Mouse (Mus musculus) liver, embryonic 12.5 days (tissue): ENCODE results near the gene Pgpep1. TPM values are rescaled to one million over a fixed set of nuclear protein-coding genes. Genes with fewer than 3 reads are reported as not detected.

Source experiments
- ATAC-seq: fragments of 200-750 bp; cut with Nextera tagmentation; 2 replicates; pipeline ENCODE4 v1.8.0; 2017; ENCODE audit warnings: moderate number of reproducible peaks, mild to moderate bottlenecking, moderate library complexity
- H3K27ac ChIP-seq: fragments of 300-500 bp; sonication (generic); 2 replicates; pipeline ENCODE4 v1.5.1; 2016; ENCODE audit warnings: mild to moderate bottlenecking
- H3K27me3 ChIP-seq: fragments of 300-500 bp; sonication (generic); replicated peaks from 2 replicates; pipeline ENCODE4 v1.6.1; 2016; ENCODE audit warnings: mild to moderate bottlenecking, moderate library complexity
- H3K36me3 ChIP-seq: fragments of 300-500 bp; sonication (generic); 2 replicates; pipeline ENCODE4 v1.6.1; 2016; ENCODE audit warnings: mild to moderate bottlenecking, moderate library complexity
- H3K4me1 ChIP-seq: fragments of 300-500 bp; sonication (generic); 2 replicates; pipeline ENCODE4 v1.6.1; 2016
- H3K4me2 ChIP-seq: fragments of 300-500 bp; sonication (generic); 2 replicates; pipeline ENCODE4 v1.6.1; 2016; ENCODE audit warnings: mild to moderate bottlenecking, moderate library complexity
- H3K4me3 ChIP-seq: fragments of 300-500 bp; sonication (generic); 2 replicates; pipeline ENCODE4 v1.5.1; 2016; ENCODE audit warnings: mild to moderate bottlenecking, moderate library complexity
- H3K9ac ChIP-seq: fragments of 300-500 bp; sonication (generic); 2 replicates; pipeline ENCODE4 v1.6.1; 2016; ENCODE audit warnings: mild to moderate bottlenecking, moderate library complexity
- H3K9me3 ChIP-seq: fragments of 300-500 bp; sonication (generic); replicated peaks from 2 replicates; pipeline ENCODE4 v1.6.1; 2016; ENCODE audit warnings: mild to moderate bottlenecking, moderate library complexity
- WGBS: fragments of 180-500 bp; shearing (Covaris S2); methylation state at CpG from one replicate; pipeline ENCODE4 v1.1.7; 2016; ENCODE audit not compliant: insufficient replicate concordance; 5-methylcytosine and 5-hydroxymethylcytosine counted together
- polyA plus RNA-seq: library from polyadenylated mRNA; unstranded; fragments of >200 nt; fragmentation: Nextera tagmentation; extraction: Ambion mirVana; gene quantifications from 2 replicates; pipeline ENCODE4 v1.2.1, GENCODE M21; 2016

The Pgpep1 gene
- 19.6 and 24.2 TPM in 2 replicates for polyA plus RNA-seq

- H3K4me2 ChIP-seq: peak within 1 kb of the TSS; percentile 91
- peaks cover 41% of the 10 kb centered on the region for H3K4me1 ChIP-seq
- no peaks in the 10 kb centered on the region for H3K9me3 ChIP-seq
- H3K9ac ChIP-seq: peak within 1 kb of the TSS; percentile 82
- no peaks in the 10 kb centered on the region for H3K27me3 ChIP-seq
- 6% methylated on average over 14 of the region's 14 CpGs for WGBS
- peak within 1 kb of the TSS; percentile 85 for H3K4me3 ChIP-seq
- peaks cover 20% of the 10 kb centered on the region for H3K36me3 ChIP-seq
- peak; percentile 50 for ATAC-seq
- H3K27ac ChIP-seq: peak within 1 kb of the TSS; percentile 87
Measured at GRCm38 (mm10) chr8:70660273-70660725, at the start of gene Pgpep1. Pgpep1 (minus strand) TSS chr8:70660388.

DNA sequence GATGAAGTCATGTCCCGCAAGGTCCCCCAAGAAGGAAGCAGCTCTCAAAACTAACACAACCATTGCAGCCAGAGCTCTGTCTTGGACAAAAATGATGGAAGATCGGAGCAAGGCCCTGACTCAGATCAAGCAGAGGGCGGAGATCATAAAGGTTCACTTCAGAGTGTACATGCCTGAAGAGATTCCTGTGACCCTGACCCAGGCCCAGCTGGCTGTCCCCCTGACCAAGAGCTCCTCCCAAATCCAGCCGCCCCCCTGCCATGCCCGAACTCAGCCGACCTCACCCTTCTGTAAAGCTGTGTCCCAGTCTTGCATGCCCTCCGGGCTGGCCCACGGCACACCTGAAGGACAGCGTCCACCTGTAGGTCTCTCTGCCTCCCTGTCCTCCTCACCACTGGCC, 49.6 kb upstream of the Pgpep1 start:
- Histone ChIP-seq H3K4me3 (no peak overlapping the region), H3K9me3 (no peaks in the 10 kb centered on the region), H3K27me3 (peaks cover 17% of the 10 kb centered on the region), H3K27ac (no peak overlapping the region), H3K9ac (no peak overlapping the region), H3K4me1 (no peaks in the 10 kb centered on the region), H3K4me2 (no peak overlapping the region), H3K36me3 (no peaks in the 10 kb centered on the region)
- 79% methylated on average over 9 of the region's 9 CpGs for WGBS
- ATAC-seq: no peak

DNA sequence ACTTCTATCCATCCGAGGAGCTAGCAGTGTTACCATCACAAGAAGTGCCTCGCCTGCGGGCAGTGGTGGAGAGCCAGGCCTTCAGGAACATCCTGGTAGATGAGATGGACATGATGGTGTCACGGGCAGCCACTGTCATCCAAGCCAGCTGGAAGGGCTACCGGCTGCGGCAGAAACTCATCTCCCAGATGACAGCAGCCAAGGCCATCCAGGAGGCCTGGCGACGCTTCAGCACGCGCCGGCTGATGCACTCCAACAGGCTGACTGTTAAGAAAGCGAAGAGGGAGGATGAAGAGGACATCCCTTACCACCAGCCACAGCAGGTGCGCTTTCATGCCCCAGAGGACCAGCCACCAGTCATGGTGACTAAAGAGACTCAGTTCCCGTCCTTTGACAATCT, 48.1 kb upstream of the Pgpep1 start:
- 73% methylated on average over 14 of the region's 14 CpGs for WGBS
- no peak for ATAC-seq
- H3K36me3 ChIP-seq: no peaks in the 10 kb centered on the region

DNA sequence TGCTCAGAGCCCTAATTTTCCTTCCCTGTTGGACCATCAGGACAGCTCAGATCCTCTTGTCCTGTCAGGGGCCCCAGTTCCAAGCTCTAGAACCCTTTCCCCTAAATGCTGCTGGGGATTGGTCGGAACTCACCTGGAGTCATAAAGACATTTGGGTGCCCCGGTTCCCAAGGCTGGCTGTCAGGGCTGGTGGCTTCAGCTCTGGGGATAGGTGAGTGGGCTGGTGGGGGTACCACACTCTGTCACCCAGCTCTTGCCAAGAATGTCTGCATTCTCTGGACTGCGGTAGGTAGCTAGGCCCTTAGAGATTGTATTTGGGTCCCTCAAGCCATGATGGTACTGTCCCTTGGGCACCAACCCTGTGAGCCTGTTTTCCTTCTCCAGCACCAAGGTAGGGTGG, 43.1 kb upstream of the Pgpep1 start, which contains the start of gene Iqcn:
Gene Iqcn, plus strand, starts transcription at position 171 of the 400 bp plus-strand sequence.
- H3K4me3 ChIP-seq: no peak within 1 kb of the TSS
- peak within 1 kb of the TSS; percentile 18; the same call in 1 of the 2 replicates for H3K27ac ChIP-seq
- H3K9me3 ChIP-seq: no peaks in the 10 kb centered on the region
- H3K27me3 ChIP-seq: no peaks in the 10 kb centered on the region
- no peak within 1 kb of the TSS for H3K9ac ChIP-seq
- no peaks in the 10 kb centered on the region for H3K36me3 ChIP-seq
- WGBS: 87% methylated on average over 3 of the region's 3 CpGs
- H3K4me1 ChIP-seq: peaks cover 14% of the 10 kb centered on the region
- ATAC-seq: no peak
- no peak within 1 kb of the TSS for H3K4me2 ChIP-seq

More for the DNA sequence above, 48.1 kb upstream of the Pgpep1 start:
- no peak overlapping the region for H3K4me2 ChIP-seq
- H3K27me3 ChIP-seq: peaks cover 17% of the 10 kb centered on the region
- no peaks in the 10 kb centered on the region for H3K4me1 ChIP-seq
- H3K4me3 ChIP-seq: no peak overlapping the region
- H3K27ac ChIP-seq: no peak overlapping the region
- no peaks in the 10 kb centered on the region for H3K9me3 ChIP-seq
- H3K9ac ChIP-seq: no peak overlapping the region

DNA sequence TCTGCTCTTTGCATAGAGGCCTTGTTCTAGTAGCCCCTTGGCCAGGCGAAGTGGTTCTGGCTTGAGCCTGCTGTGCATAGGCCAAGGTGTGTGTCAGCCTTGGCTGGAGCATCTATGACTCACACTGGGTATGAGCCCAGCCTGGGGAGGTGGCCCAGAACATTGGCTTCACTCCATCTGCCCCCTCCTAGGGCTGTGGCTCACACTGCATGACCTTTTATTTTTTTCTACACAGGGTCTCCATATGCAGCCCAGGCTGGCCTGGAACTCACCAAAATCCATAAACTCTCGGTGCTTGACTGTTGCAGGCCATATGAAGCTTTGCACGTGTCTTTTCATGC, 42.6 kb upstream of the Pgpep1 start:
- Histone ChIP-seq H3K4me2 (no peak overlapping the region), H3K9ac (no peak overlapping the region), H3K27me3 (no peaks in the 10 kb centered on the region), H3K9me3 (no peaks in the 10 kb centered on the region), H3K36me3 (no peaks in the 10 kb centered on the region), H3K27ac (0 out of 2 replicates have a peak overlapping the region, but pooled peaks have one; percentile 4), H3K4me1 (peaks cover 18% of the 10 kb centered on the region), H3K4me3 (no peak overlapping the region)
- WGBS: 71% methylated on average over 3 of the region's 3 CpGs
- ATAC-seq: no peak

GRCm38 (mm10) chr8:70701982-70702841, 42.0 kb upstream of the Pgpep1 start:
- WGBS: 82% methylated on average over 2 of the region's 2 CpGs
- Histone ChIP-seq H3K36me3 (no peaks in the 10 kb centered on the region), H3K27me3 (no peaks in the 10 kb centered on the region), H3K4me2 (no peak overlapping the region), H3K9ac (no peak overlapping the region), H3K9me3 (no peaks in the 10 kb centered on the region), H3K27ac (peak overlapping the region; percentile 18; the same call in 1 of the 2 replicates), H3K4me1 (peaks cover 24% of the 10 kb centered on the region), H3K4me3 (no peak overlapping the region)
- no peak for ATAC-seq

- Histone ChIP-seq H3K27ac (peak overlapping the region; percentile 98; the same call in 1 of the 2 replicates), H3K36me3 (no peaks in the 10 kb centered on the region), H3K27me3 (no peaks in the 10 kb centered on the region), H3K4me3 (peak overlapping the region; percentile 90), H3K9ac (peak overlapping the region; percentile 99), H3K9me3 (no peaks in the 10 kb centered on the region), H3K4me1 (peaks cover 33% of the 10 kb centered on the region), H3K4me2 (peak overlapping the region; percentile 99)
- 52% methylated on average over 10 of the region's 10 CpGs for WGBS
- ATAC-seq: no peak
Measured at GRCm38 (mm10) chr8:70701048-70701981, 41.1 kb upstream of the Pgpep1 start.

DNA sequence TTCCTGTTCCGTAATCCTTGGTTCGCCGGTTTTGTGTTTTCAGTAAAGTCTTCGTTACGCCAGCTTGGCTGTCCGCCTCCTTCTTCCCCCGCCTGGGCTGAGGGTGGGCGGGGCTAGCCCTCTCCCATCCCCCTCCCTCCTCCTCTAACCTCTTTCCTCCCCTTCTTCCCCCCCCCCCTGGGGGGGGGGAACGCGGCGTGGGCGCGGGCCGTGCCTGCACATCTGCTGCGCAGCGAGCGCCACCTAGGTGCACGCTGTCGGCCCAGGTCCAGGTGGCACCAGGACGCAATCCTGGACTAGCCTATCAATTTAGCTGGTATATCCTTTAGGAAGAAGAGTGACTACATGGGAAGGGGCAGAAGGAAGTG, 40.4 kb upstream of the Pgpep1 start:
- peak overlapping the region; percentile 98 for H3K27ac ChIP-seq
- 2% methylated on average over 20 of the region's 20 CpGs for WGBS
- peak overlapping the region; percentile 90 for H3K4me3 ChIP-seq
- no peaks in the 10 kb centered on the region for H3K36me3 ChIP-seq
- no peaks in the 10 kb centered on the region for H3K9me3 ChIP-seq
- peak overlapping the region; percentile 99 for H3K4me2 ChIP-seq
- H3K27me3 ChIP-seq: no peaks in the 10 kb centered on the region
- peaks cover 41% of the 10 kb centered on the region for H3K4me1 ChIP-seq
- H3K9ac ChIP-seq: peak overlapping the region; percentile 99
- ATAC-seq: peak; percentile 6; the same call in 1 of the 2 replicates

DNA sequence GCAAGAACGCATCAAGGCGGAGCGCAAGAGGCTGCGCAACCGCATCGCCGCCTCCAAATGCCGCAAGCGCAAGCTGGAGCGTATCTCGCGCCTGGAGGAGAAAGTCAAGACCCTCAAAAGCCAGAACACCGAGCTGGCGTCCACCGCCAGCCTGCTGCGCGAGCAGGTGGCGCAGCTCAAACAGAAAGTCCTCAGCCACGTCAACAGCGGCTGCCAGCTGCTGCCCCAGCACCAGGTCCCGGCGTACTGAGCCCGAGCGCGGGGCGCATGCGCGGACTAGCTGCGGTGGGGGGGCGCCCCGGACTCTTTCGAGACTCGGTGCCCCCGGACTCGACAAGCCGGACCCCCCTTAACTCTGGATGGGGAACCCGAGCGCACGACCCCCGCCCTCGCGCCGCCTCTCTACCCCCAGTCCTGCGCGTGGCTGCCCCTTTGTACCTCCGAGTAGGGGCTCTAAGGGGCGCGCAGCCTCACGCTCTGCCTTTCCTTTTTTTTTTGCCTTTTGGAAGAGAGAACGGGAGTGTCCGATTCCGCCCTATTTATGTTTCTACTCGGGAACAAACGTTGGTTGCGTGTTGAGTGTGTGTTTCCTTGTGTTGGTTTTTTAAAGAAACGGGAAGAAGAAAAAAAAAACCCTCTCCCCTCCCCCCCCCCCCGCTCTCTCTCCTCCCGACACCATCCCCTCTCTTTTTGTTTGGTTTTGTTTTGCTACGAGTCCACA, 39.8 kb upstream of the Pgpep1 start:
- WGBS: under 1% methylated on average over 57 of the region's 59 CpGs
- Histone ChIP-seq H3K27me3 (no peaks in the 10 kb centered on the region), H3K4me2 (peak overlapping the region; percentile 99), H3K27ac (peak overlapping the region; percentile 98), H3K9ac (peak overlapping the region; percentile 99), H3K4me1 (peaks cover 47% of the 10 kb centered on the region), H3K4me3 (peak overlapping the region; percentile 90), H3K36me3 (no peaks in the 10 kb centered on the region), H3K9me3 (no peaks in the 10 kb centered on the region)
- no peak for ATAC-seq

DNA sequence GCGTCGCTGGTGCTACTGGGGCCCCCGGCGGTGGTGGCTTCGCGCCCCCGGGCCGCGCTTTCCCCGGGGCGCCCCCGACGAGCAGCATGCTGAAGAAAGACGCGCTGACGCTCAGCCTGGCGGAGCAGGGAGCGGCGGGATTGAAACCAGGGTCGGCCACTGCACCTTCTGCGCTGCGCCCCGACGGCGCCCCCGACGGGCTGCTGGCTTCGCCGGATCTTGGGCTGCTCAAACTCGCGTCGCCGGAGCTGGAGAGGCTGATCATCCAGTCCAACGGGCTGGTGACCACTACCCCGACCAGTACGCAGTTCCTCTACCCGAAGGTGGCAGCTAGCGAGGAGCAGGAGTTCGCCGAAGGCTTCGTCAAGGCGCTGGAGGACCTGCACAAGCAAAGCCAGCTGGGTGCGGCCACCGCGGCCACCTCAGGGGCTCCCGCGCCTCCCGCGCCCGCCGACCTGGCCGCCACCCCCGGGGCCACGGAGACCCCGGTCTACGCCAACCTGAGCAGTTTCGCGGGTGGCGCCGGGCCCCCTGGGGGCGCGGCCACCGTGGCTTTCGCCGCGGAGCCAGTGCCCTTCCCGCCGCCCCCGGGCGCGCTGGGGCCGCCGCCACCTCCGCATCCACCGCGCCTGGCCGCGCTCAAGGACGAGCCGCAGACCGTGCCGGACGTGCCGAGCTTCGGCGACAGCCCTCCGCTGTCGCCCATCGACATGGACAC, 39.1 kb upstream of the Pgpep1 start:
- Histone ChIP-seq H3K4me1 (peaks cover 53% of the 10 kb centered on the region), H3K36me3 (no peaks in the 10 kb centered on the region), H3K27me3 (no peaks in the 10 kb centered on the region), H3K4me3 (peak overlapping the region; percentile 90), H3K9ac (peak overlapping the region; percentile 99), H3K4me2 (peak overlapping the region; percentile 99), H3K27ac (peak overlapping the region; percentile 98), H3K9me3 (no peaks in the 10 kb centered on the region)
- WGBS: under 1% methylated on average over 89 of the region's 89 CpGs
- ATAC-seq: peak; percentile 28
